Comparison of ENCODE assay signal across 24 mouse cellular contexts in the genomic region with DNA sequence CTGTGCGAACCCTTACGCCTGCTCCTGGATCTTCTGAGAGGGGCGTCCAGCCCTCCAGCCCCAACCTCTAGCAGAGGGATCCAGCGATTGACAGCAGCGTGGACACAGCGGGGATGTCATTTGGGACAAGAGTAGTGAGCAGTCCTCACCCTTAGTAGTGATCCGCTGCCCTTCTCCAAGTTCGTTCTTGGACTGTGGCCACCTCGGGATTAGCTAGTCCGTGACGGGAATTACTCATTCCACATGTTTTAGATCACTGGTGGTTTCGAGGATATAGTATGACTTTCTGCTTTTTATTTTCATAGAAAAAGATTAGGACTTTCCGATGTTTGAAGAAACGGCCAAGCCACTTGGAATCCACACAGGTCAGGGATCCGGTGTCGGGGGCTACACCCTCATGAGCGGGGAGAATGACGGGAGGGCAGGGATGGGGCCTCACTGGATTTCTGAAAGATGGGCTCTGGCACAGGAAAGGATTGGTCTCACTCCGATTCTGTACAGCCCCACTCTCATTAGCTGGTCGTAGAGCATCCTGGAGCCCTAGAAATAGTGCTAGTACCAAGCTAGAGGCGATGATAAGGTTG. TPM values are rescaled to one million over a fixed set of nuclear protein-coding genes. Genes with fewer than 3 reads are reported as not detected.
A peak's percentile ranks its signal among the peaks of the same experiment; 100 is the strongest.
DNase-seq lines count a peak whose midpoint lies in the region; ATAC-seq and TF ChIP-seq lines count a peak whose summit lies in the region.
"Had no signal": no experiment of that assay in that cellular context is flagged by ENCODE, and none has a peak within 500 bp of the region (broad histone marks: within the 10 kb centered on the region; RNA-seq: fewer than 3 reads in every experiment).

No protein-coding gene starts in this region.

- no peak overlapping the region for H3K9ac ChIP-seq in embryonic facial prominence, embryonic 13.5 days
- no peak overlapping the region for H3K9ac ChIP-seq in stomach, embryonic 15.5 days
- H3K9ac ChIP-seq in forebrain, embryonic 13.5 days, result no peak overlapping the region
- H3K9ac ChIP-seq: forebrain, embryonic 12.5 days; hindbrain, embryonic 12.5 days; liver, embryonic 12.5 days; midbrain, embryonic 12.5 days; neural tube, embryonic 15.5 days had no signal

- no peaks in the 10 kb centered on the region for H3K27me3 ChIP-seq in embryonic facial prominence, embryonic 13.5 days
- no peaks in the 10 kb centered on the region for H3K27me3 ChIP-seq in stomach, embryonic 15.5 days (replicated peaks)
- no peaks in the 10 kb centered on the region for H3K27me3 ChIP-seq in forebrain, embryonic 13.5 days
- H3K27me3 ChIP-seq: forebrain, embryonic 12.5 days; hindbrain, embryonic 12.5 days; neural tube, embryonic 15.5 days had no signal

- H3K4me3 ChIP-seq in gastrocnemius, adult 2 months, result no peak overlapping the region
- no peak overlapping the region for H3K4me3 ChIP-seq in embryonic facial prominence, embryonic 13.5 days
- H3K4me3 ChIP-seq in stomach, embryonic 15.5 days (replicated peaks), result no peak overlapping the region
- no peak overlapping the region for H3K4me3 ChIP-seq in forebrain, embryonic 13.5 days
- H3K4me3 ChIP-seq: erythroblast, embryonic 14.5 days; forebrain, embryonic 12.5 days; hindbrain, embryonic 12.5 days; liver, embryonic 12.5 days; midbrain, embryonic 12.5 days; neural tube, embryonic 15.5 days had no signal

- 44% methylated on average over 21 of the region's 21 CpGs for WGBS in embryonic facial prominence, embryonic 13.5 days
- 65% methylated on average over 21 of the region's 21 CpGs for WGBS in stomach, embryonic 15.5 days
- 87% methylated on average over 21 of the region's 21 CpGs for WGBS in forebrain, embryonic 13.5 days

- no peak for TF ChIP-seq CTCF in gastrocnemius, adult 2 months (IDR thresholded peaks at IDR 0.05)

- peak; percentile 56; the same call in 1 of the 2 replicates for ATAC-seq in embryonic facial prominence, embryonic 13.5 days (ENCODE audit: insufficient number of reproducible peaks, insufficient read depth, low FRiP score, low TSS enrichment, low read depth)
- ATAC-seq in stomach, embryonic 15.5 days (ENCODE audit: insufficient read depth, low FRiP score, low read depth), result no peak
- ATAC-seq in megakaryocyte, adult 5-6 weeks (ENCODE audit: poor library complexity, severe bottlenecking), result no peak
- no peak for ATAC-seq in forebrain, embryonic 13.5 days
- ATAC-seq: activated CD4-positive, CD25-positive, alpha-beta regulatory T cell, adult 4 months; liver, embryonic 12.5 days had no signal

- peak overlapping the region; percentile 17; the same call in 1 of the 2 replicates for H3K4me2 ChIP-seq in embryonic facial prominence, embryonic 13.5 days
- H3K4me2 ChIP-seq in stomach, embryonic 15.5 days, result peak overlapping the region; percentile 6; the same call in 1 of the 2 replicates
- no peak overlapping the region for H3K4me2 ChIP-seq in forebrain, embryonic 13.5 days
- H3K4me2 ChIP-seq: forebrain, embryonic 12.5 days; hindbrain, embryonic 12.5 days; liver, embryonic 12.5 days; midbrain, embryonic 12.5 days; neural tube, embryonic 15.5 days had no signal

- DNase-seq in gastrocnemius, adult 2 months, result peak; percentile 41
- no peak for DNase-seq in gastrocnemius, adult 8-10 months (ENCODE audit: low spot score in 2 of 2)
- DNase-seq in 3134 (ENCODE audit: extremely low read depth, insufficient read length, low spot score), result peak; percentile 35
- DNase-seq: adrenal gland, postnatal 10 days; cerebellum, adult 9-10 months; kidney, adult 2 months; kidney, postnatal 10 days; left cerebral cortex, postnatal 4 days; lung, adult 18-20 months; lung, postnatal 10 days; right cerebral cortex, adult 18-20 months; right cerebral cortex, postnatal 4 days had no signal

- H3K4me1 ChIP-seq in embryonic facial prominence, embryonic 13.5 days, result peaks cover 26% of the 10 kb centered on the region
- H3K4me1 ChIP-seq in stomach, embryonic 15.5 days, result peaks cover 3% of the 10 kb centered on the region; the same call in 1 of the 2 replicates
- no peaks in the 10 kb centered on the region for H3K4me1 ChIP-seq in forebrain, embryonic 13.5 days
- H3K4me1 ChIP-seq: forebrain, embryonic 12.5 days; hindbrain, embryonic 12.5 days; liver, embryonic 12.5 days; midbrain, embryonic 12.5 days; neural tube, embryonic 15.5 days had no signal

- intact Hi-C loops in gastrocnemius, adult 2 months (cut with DNase I), result no loop called here

- no peaks in the 10 kb centered on the region for H3K36me3 ChIP-seq in embryonic facial prominence, embryonic 13.5 days
- no peaks in the 10 kb centered on the region for H3K36me3 ChIP-seq in stomach, embryonic 15.5 days
- no peaks in the 10 kb centered on the region for H3K36me3 ChIP-seq in forebrain, embryonic 13.5 days (ENCODE audit: poor library complexity, severe bottlenecking)
- H3K36me3 ChIP-seq: forebrain, embryonic 12.5 days; G1E; hindbrain, embryonic 12.5 days; liver, embryonic 12.5 days; midbrain, embryonic 12.5 days; neural tube, embryonic 15.5 days had no signal

- H3K27ac ChIP-seq in gastrocnemius, adult 2 months, result no peak overlapping the region
- H3K27ac ChIP-seq in embryonic facial prominence, embryonic 13.5 days, result peak overlapping the region; percentile 66
- H3K27ac ChIP-seq in stomach, embryonic 15.5 days, result no peak overlapping the region
- no peak overlapping the region for H3K27ac ChIP-seq in forebrain, embryonic 13.5 days
- H3K27ac ChIP-seq: forebrain, embryonic 12.5 days; hindbrain, embryonic 12.5 days; liver, embryonic 12.5 days; midbrain, embryonic 12.5 days; neural tube, embryonic 15.5 days had no signal

- H3K9me3 ChIP-seq in embryonic facial prominence, embryonic 13.5 days, result no peaks in the 10 kb centered on the region
- H3K9me3 ChIP-seq in stomach, embryonic 15.5 days, result no peaks in the 10 kb centered on the region
- H3K9me3 ChIP-seq in forebrain, embryonic 13.5 days (replicated peaks), result no peaks in the 10 kb centered on the region
- H3K9me3 ChIP-seq: forebrain, embryonic 12.5 days; G1E; hindbrain, embryonic 12.5 days; liver, embryonic 12.5 days; midbrain, embryonic 12.5 days; neural tube, embryonic 15.5 days had no signal

RNA-seq across cellular contexts. Expression of a gene that starts 15.0 kb away (rescaled TPM):
- 1 to 10 TPM; 1.5 to 2.5 TPM for total RNA-seq in gastrocnemius, adult 2 months (2021)
- total RNA-seq in gastrocnemius, adult 8-10 months (2022), result 1 to 10 TPM in 3 of 4 experiments, under 1 TPM in 1; 0.63 to 2.1 (median 1.3) TPM
- 79.8 and 88.8 TPM in 2 replicates for polyA plus RNA-seq in embryonic facial prominence, embryonic 13.5 days (2015; fragmentation: Nextera tagmentation; extraction: Ambion mirVana)
- polyA plus RNA-seq in stomach, embryonic 15.5 days (2015; fragmentation: Nextera tagmentation; extraction: Ambion mirVana), result 79.2 and 85.6 TPM in 2 replicates
- total RNA-seq in megakaryocyte, adult 5-6 weeks (2015), result 1.1 TPM in 2 replicates
- total RNA-seq in megakaryocyte, adult 5-6 weeks (2017), result 0.77 and 0.89 TPM in 2 replicates
- polyA plus RNA-seq in forebrain, embryonic 13.5 days (2015; fragmentation: Nextera tagmentation; extraction: Ambion mirVana), result 62.9 and 76.1 TPM in 2 replicates
- polyA plus RNA-seq: G1E had no signal

Comparison
In these comparisons a context has a peak if more than half of its experiments do, and no peak if none do; other contexts are left out.
1. DNase-seq: peak in gastrocnemius, adult 2 months (single experiment) and 3134 (single experiment); none in gastrocnemius, adult 8-10 months (0 of 2).